Mouse (Mus musculus) telencephalon, adult 2 months (tissue): Measurements from ENCODE around the gene Dbt.

Experiments used
- DNase-seq: peaks from one replicate; pipeline ENCODE4 v3.0.0-alpha.2; 2011; ENCODE audit warnings: low read depth, low spot score

Dbt gene

GRCm38 (mm10) chr3:116512904-116513716, at the start of gene Dbt:
Dbt (plus strand) TSS chr3:116513070.
- DNase-seq: peak; percentile 88

GRCm38 (mm10) chr3:116464318-116464717, 48.6 kb upstream of the Dbt start:
- no peak for DNase-seq

DNA sequence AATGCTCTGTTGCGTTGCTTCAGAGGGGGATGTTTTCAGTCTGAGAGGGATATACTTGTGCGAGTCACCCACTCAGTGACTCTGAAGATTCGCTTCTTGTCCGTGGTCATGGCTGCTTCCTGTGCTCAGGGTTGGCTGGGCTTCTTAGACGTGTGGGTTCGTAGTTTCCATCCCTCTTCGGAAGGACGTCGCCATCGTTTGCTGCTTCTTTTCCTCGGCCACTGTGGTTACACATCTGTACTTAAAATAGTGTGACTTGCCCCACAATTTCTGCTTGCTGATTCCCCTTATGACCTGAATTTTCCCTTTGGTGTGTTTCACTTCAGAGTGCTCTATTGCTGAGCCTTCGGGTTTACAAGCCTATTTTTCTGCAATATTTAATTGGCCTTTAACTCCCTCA, 47.2 kb upstream of the Dbt start:
- no peak for DNase-seq

DNA sequence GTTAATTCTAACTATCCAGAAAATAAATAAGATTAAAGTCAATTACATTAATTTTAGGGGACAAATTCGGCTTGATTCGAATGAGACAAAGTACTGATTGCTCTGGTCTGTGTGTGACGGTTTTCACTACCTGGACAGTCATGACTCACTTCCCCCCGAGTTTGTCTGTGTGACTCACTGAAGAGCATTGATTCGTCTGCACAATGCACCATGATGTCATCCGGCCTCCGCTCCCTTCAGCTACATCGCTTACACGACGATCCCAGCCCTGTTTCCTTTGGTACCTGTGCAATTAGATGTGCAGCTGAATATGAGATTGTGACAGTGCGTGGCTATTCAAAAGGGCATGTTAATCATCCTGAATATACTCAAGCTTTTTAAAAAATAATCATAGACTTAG, 38.3 kb upstream of the Dbt start:
- DNase-seq: peak; percentile 18

DNA sequence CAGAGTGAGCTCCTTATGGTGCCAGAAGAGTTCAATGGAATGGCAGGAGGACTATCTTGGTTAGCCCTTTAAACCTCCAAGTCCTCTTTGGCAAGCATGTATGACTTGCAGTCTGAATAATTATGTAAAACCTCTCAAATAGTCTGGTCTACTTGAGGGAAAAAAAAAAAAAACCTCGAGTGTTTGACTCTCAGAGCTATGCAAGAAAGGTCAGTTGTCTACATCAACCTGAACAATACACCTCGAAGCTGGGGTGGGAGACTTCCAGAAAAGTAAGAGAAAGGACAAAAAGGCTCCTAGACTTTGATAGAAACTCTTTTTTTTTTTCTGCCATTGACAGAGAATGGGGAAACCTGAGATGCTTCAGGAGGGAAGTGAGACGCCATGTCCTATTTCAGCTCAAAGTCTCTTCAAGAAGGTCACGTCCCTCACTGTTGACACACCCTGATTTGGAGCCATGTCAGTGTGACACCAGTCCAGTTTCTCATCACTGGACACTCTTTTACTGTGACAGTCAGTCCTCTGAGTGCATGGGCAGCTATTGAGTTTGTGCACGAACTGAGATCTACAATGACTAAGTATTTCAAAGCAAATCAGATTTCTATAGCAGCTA, 36.1 kb upstream of the Dbt start:
- no peak for DNase-seq

- no peak for DNase-seq
Measured at GRCm38 (mm10) chr3:116477351-116477750, 35.5 kb upstream of the Dbt start.

DNA sequence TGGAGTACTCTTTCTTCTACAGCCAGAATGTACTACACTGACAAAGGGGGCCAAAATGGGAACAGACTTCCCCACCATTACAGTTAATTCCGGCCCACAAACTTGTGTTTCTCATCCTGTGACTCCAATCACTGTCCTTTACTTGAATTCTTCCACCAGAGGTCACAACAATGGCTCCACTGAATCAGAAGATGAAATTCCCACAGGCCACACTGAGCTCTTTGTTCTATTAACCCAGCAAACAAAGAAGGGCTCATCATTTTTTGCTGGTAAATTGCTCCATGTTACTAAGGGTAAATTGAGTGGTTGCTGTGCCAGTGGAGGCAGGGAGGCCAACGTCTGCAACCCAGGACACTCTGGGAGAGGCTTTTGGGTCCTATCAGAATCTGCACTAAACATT, 32.8 kb upstream of the Dbt start:
- DNase-seq: peak; percentile 17

GRCm38 (mm10) chr3:116480937-116481336, 31.9 kb upstream of the Dbt start:
- DNase-seq: no peak

DNA sequence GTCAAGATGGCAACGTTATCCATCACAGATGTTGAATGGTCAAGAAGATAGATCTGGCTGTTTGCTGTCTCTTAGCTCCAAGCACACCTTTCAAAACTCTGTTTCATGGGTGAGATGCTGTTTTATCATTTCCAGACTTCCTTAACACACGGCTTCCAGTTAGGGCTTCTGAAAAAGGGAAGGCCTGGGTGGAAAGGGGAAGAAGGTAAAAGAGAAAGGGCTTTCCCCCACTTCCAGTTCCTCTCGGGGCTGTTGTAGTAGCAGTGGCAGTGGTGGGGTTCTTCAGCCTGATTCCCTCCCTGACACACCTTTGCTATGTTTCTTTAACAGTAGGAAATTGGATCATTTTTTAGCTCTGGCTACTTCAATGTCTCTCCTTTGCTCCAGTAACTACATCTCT, 30.1 kb upstream of the Dbt start:
- DNase-seq: no peak

DNA sequence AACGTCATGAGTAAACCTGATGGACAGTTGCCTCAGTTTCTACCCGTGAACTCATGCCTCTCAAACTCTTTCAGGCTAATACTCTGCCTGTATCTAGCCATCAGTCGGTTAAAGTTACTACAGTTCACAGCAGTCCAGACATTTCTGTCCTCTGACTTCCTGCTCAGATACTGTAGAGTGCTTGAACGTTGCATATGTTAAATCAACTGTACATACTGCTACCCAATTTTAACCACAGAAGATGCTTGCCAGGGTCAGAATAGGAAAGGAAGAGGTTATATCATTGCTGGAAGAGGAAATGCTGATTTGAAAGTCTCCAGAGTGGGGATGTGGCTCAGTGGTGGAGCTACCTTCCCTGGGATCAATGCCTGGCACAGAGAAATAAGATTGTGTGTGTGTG, 29.6 kb upstream of the Dbt start:
- DNase-seq: no peak

DNA sequence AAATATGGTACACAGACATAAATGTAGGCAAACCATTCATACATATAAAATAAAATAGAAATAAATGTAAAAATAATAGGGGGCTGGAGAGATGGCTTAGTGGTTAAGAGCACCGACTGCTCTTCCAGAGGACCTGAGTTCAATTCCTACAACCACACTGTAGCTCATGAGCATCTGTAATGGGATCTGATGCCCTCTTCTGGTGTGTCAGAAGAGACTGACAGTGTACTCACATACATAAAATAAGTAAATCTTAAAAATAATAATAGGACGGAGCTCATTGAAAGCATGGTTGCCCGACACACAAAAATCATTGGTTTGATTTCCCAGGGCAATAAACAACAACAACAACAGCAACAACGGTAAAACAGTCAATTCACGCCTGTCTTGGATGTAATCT, 21.9 kb upstream of the Dbt start:
- no peak for DNase-seq

GRCm38 (mm10) chr3:116491923-116492454, 20.9 kb upstream of the Dbt start:
- DNase-seq: no peak

DNA sequence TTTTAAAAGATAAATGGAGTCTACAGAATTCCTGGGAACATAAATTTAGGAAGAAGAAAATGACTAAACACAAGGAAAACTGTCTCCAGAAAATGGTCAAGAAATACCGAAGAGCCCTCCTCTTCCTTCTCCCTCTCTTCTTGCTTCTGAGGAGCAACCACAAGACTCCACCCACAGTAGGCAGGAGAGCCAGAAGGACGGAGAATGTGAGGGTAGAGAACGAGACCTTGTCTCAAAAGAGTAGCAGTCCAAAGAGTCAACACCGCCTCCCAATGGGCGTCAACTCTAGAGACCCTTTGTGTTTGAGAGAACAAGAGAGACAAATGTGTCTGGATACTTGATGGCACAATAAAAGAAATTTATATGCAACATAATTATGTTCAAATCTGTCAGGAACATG, 19.2 kb upstream of the Dbt start:
- DNase-seq: no peak

DNA sequence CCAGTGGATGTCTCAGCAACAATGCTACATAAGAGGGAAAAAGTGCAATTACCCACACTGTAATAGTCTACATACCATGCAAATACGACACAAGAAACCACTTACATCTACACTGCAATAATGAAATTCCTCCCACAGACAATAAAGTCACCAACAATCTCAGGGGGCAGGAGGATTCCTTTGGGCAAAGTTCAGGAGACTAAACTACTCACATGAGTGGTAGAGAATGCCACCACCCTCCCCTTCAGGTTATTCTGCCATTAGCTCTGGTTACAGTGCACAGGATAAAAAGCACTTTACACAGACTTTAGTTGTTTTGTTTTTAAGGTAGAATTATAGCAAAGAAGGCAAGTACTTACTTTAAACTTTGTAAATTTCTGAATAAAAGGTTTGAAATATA, 17.2 kb upstream of the Dbt start:
- no peak for DNase-seq

GRCm38 (mm10) chr3:116507772-116508351, 5.0 kb upstream of the Dbt start, which contains the start of gene Rtca:
Rtca (minus strand) TSS chr3:116508208.
- peak; percentile 93 for DNase-seq

DNA sequence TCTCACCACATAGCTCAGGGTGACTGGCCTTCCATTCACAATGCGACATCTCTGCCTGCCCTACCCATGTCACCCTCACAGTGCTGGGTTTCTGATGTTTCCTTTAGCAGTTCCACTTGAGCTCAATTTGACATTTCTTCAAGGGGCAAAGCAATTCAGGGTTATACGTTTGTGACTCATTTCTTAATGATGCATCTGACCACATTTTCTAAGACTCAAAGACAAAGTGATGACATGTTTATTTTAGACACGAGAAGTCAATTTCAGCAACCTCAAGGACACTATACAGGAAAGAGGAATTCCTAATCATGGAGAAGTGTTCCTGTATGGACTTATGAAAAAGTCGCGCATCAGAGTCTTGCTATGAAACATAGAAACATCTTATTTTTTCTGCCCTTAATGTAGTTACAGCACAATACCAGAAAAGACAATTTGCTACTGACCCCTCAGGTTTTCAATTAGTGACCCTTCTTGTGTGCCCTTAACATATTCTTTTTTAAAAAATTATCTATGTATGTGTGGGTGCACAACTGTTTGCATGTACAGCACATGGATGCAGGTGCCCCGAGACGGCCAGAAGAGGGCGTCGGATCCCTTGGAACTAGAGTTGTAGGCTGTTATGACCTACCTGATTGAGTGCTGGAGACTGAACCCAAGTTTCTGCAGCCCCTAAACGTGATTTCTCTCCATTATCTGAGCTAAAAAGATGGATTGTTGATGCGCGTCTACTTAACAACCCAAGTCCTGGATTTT, 543 bp upstream of the Dbt start:
- DNase-seq: no peak

- DNase-seq: no peak
Measured at GRCm38 (mm10) chr3:116520141-116520761, 7.4 kb downstream of the Dbt start.

- DNase-seq: no peak
Measured at GRCm38 (mm10) chr3:116529741-116530140, 16.9 kb downstream of the Dbt start.

GRCm38 (mm10) chr3:116530826-116531225, 18.0 kb downstream of the Dbt start:
- no peak for DNase-seq

DNA sequence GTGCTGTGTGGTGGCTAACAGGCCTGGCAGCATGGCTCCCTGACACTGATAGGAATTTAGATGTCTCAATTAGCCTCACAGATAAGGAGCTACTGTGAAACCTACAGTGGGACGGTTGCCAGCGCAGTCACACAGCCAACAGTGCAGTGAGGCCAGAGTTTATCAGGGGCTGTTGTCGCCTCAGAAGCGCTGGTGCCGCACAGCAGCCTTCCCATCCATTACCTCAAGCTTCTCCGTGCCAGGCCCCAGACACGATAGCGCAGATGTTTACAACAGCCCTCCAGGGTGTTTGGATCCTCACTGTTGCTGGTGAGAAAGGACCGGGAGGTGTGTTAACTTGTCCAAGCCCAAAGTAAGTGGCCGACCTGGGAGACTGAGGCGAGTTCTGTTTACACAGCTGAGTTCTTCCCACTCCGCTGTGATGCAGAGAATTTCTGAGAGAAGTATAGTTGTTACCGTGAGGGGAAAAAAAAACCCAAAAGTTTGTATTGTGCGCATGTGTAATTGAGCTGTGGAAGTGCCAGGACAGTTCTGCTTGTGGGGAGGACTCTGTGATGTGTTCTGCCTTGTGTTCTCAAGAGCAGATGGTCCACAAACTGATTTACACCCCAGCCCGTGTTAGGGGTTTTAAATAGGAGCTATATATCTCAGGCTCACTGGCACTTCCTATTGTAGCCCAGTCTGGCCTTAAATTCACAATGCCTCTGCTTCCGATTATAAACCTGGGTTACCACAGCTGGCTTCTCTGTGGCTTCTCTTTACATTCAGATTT, 23.7 kb downstream of the Dbt start:
- peak; percentile 53 for DNase-seq

DNA sequence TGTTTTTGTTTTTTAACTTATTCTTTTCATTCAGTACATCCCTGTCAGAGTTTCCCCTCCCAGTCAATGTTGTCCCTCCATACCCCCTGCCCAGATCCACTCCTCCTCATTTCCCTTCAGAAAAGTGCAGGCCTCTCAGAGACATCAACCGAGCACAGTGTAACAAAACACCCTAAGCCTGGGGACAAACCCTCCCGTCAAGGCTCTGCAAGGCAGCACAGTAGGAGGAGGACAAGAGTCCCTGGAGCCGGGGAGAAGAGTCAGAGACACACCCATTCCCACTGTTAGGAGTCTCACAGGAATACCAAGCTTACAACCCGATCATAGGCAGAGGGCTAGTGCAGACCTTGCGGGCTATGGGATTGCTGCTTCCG, 24.3 kb downstream of the Dbt start:
- DNase-seq: no peak
